Mouse (Mus musculus) spleen, postnatal 36 days (tissue): ENCODE measurements around the gene Cd47.

Source experiments
- DNase-seq, 2 experiments: peaks; one replicate each; pipeline ENCODE4 v3.0.0; 2022; ENCODE audit warnings: low spot score in 2 of 2, mixed read lengths in 1 of 2

Gene Cd47

DNA sequence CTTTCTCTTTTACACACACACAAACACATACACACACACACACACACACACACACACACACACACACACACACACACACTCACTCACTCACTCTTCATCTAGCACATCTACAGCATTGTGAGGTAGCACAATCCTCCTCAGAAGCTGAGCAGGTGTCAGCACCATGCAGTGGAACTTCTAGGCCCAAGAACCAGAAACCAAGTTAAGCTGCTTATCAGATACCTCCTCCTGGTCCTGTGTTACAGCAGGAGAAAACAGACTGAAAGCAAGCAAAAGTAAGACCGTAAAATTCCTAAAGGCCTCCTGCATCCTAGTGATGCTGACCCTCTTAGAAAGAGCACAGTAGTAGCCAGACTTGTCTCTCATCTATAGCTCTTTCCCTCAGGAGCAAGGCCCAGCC is 67.9 kb downstream of the Cd47 start:
- no peak for DNase-seq

GRCm38 (mm10) chr16:49873918-49874317 is 73.6 kb downstream of the Cd47 start:
- no peak for DNase-seq

- DNase-seq: no peak
Measured at GRCm38 (mm10) chr16:49874546-49874945, 74.2 kb downstream of the Cd47 start.

- DNase-seq: no peak
Measured at GRCm38 (mm10) chr16:49876291-49877030, 76.1 kb downstream of the Cd47 start.

DNA sequence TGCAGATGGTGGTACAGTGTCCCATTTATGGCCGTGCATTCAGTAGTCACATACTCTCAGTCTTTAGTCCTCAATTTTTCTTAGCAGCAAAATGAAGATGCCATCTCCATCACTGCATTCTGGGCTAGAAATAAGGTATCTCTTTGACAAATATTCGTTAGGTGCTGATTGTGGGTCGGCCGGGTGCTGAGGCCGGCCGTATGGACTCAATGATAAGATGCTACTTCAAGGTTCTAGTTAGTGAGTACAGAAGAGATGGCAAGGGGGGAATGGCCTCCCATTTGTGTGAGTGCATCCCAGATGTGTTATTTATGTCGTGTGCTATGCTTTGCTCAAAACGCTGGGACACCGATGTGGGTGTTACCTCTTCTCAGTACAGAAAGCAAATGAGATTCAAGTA is 76.9 kb downstream of the Cd47 start:
- no peak for DNase-seq

DNA sequence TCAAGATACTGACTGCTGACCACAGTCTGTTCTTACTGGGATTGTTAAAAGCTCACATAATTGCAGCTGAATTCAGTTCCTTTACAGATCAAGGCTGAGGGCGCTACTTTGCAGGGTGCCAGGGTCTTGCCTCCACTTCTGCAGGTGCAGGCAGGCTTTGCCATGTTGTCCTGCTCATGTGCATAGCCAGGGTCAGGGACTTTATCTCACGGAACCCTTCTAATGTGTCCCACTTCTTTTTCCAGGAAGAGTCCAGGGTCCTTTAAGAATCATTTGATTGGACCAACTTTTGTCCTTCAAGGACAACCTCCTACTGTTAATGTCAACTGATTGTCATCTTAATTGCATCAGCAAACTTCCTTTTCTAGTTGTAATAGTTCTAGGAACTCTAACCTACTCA is 77.7 kb downstream of the Cd47 start:
- no peak for DNase-seq

DNA sequence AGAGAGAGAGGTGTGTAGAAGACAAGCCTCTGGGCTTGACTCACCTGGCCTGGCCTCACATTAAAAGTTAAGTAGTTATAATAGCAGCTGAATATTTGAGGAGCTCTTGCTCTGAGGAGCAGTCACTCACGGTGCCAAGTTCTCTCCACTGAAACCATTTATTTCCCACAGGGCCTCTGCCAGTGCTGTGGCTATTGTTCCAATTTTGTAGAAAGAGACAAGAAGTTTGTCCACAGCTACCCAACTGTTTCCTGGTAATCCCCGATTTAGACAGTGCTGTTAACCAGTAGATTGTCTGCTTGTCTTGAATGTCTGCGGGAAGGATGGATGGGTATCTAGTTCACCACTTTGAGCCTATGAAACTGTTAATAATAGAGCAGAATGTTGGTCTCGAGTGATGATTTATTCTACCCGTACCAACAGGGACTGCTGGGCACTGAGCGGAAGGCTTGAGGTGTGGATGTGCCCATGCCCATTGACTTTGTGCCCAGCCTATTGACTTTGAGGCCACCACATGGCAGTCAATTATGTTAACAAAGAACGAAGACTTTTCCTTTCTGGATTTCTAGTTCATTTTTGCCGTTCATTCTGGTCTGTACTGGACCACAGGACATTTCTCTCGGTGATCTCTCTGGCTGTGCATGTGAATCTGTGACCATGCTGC is 86.2 kb downstream of the Cd47 start:
- no peak for DNase-seq

- no peak for DNase-seq
Measured at GRCm38 (mm10) chr16:49887290-49887689, 87.0 kb downstream of the Cd47 start.

DNA sequence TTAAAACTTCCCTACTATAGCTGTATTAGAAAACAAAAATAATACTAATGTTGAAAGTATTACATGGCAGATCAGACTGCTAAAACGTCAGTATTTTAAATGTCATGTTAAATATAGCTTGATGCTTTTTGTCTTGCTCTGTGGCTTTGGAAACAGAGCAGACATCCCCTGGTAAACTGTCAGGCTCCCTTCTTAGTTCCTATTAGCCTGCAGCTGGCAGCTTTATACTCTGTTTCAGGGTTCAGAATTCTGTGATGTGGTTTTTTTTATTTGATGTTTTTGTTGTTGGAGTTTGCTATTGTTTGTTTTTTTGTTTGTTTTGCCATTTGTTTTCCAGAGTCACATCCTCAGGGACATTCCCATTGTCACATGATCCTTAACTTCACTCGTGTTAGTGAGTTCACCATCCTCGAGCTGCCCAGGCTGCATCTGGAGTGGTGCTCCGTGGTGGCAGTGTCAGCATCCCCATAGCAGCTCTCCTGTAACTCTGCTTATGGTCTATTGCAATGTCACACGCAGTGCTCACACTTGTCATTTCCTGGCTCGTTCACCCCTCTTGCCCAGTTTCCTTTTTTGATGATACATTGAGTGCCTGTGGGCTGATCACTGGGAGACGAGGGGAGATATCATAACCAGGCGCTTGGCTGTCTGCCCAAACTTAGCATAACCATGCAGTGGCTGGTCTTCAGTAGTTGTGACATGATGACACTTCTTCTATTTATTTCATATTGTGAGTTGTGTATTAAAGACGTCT is 87.7 kb downstream of the Cd47 start:
- DNase-seq: peak; percentile 38 to 48

DNA sequence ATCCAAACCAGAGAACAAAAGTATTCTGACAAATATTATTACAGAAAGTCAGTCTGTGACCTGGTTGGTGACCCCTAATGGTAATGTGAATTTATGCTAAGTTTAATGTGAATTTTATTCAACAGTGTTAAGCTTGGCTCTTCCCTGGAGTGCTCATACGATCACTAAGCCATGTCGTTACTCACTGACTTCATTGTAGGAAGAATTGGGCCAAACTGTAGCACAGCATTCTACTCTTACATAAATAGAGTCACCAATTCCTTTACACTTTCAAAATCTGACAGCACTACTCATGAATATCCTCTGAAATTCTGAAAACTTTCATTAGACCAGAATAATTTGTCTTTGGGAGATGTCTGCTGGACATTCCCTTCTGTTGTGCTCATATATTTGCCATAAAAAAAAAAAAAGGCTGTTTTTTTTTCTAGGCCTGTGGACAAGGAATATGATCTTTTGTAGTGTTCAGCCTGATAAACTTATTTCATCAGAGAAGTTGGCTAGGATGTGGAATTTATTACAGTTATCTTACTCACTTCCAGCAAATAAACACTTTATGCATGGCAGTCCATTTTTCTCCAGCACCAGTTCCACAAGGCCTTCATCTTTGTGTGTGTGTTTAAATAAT is 88.8 kb downstream of the Cd47 start:
- DNase-seq: no peak

DNA sequence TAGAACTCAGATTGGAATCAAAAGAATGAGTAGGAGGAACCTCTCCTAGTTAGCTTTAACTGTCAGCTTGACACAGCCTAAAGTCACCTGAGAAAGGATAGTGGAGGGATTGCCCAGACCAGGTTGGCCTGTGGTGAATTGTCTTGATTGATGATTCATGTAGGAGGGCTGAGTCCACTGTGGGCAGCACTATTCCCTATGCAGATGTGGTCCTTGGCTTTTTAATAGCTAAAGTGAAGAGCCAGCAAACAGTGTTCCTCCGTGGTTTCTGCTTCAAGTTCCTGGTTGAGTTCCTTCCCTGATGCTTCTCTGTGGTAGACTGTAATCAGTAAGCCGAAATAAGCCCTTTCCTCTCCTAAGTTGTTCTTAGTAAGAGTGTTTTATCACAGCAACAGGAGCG is 91.9 kb downstream of the Cd47 start:
- DNase-seq: no peak

- peak; percentile 46 to 59 for DNase-seq
Measured at GRCm38 (mm10) chr16:49892945-49893344, 92.6 kb downstream of the Cd47 start.

DNA sequence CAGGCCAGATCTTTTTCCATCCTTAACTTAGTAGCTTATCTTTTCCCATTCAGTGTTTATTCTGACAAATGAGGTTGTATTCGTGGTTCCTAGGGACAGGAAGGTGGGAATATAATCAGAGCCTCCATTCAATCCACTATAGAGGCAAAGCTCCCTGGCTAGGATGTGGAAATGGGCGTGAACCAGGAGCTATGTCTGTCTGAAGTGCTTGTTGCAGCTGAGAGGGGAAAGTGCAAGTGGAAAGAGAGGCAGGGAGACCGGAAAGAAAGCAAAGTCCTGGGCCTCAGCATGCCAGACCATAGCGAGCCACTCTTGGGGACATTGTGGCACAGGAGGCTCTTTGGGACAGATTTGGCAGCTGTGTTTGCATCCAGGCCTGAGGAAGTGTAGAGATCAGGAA is 94.3 kb downstream of the Cd47 start:
- no peak for DNase-seq

DNA sequence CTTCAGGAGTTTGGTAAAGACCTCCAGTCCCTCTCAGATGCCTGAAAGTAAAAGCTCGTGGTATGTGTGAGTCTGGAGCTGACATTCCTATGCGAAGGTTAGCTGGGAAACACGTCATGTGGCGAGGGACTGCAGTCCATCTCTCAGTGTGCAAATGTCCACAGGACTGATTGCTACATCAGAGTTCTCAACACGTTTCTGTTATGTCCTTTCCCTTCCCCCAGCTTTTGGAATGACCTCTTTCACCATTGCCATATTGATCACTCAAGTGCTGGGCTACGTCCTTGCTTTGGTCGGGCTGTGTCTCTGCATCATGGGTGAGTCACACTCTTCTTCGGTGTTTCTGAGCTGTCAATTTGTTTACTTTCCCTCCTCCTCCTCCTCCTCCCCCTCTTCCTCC is 95.8 kb downstream of the Cd47 start:
- no peak for DNase-seq

GRCm38 (mm10) chr16:49901395-49901794 is 101.1 kb downstream of the Cd47 start:
- no peak for DNase-seq

- DNase-seq: no peak
Measured at GRCm38 (mm10) chr16:49902083-49902482, 101.8 kb downstream of the Cd47 start.

- DNase-seq: no peak
Measured at GRCm38 (mm10) chr16:49904248-49904930, 104.1 kb downstream of the Cd47 start.

DNA sequence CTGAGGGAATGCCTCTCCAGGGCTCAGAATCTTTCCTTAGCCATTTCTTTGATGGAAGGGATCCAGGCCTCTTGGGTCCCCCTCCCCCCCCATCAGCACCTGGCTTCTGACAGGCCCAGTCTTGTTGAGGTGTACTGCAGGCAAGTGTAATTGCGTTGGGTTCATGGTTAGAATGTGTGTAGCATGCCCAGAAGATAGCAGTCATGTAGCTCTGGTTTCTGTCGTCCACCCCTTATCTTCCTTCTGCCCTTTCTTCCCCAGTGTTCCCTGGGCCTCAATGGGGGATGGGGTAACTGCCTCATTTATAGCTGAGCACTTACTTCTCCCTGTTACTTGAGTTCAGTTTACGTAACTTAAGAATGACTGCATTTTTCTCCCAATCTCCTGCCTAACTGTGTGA is 104.7 kb downstream of the Cd47 start:
- no peak for DNase-seq

DNA sequence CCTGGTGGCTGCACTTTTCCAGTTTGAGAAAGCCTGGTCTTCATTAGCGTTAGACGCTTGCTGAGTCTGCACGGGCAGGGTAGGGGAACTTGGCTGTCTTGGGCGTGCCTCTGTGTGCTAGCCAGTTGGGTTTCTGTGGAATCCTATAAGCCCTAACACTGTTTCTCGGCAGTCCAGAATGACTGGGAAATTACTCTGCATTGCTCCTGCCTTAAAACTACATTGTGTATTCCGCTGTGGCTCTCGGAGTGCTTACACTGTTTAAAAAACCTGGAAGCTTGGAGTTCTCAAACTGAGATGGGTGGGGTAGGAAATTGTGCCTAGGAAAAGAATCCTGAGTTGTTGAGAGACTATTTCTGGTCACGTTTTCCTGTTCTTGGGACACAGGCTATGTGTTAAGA is 105.3 kb downstream of the Cd47 start:
- DNase-seq: no peak

DNA sequence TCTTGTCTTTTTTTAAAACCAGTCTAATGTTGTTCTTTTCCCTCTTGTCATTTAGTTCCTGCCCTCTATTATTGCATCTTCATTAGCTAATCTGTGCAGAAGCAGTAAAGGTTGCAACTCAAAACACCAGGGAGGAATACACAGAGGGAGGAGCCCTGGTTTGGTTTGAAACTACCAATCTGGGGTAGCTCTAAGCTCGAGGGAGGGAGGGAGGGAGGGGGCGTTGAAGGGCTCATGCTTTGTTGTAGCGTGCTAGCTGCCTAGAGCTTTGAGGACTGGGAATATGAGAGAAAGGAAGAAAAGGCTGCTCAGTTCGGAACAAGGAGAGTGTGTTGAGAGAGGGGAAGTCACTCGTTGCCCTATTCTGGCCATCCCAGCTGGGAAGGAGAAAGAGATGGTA is 105.7 kb downstream of the Cd47 start:
- no peak for DNase-seq

DNA sequence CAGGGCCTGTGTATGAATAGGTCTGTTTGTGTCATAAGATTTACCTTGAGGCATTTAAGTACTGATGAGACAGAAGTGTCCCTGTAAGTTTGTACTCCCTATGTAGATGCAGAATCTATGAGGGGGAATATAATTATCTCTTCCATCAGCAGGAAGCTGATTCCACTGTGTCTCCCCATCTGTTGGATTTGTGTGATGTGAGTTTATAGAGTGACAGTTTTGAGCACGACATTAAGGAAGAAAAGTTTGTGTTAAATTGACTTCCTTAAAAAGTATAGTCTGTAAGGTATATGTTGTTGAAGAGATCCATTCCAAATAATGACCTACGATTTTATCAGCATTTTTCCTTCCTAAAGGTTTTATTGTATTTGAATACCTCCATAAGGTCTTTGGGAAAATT is 106.6 kb downstream of the Cd47 start:
- no peak for DNase-seq

GRCm38 (mm10) chr16:49907356-49907755 is 107.0 kb downstream of the Cd47 start:
- DNase-seq: peak; percentile 45 to 66
